Mouse (Mus musculus) limb, embryonic 12.5 days (tissue): ENCODE measurements around the gene L3mbtl1. TPM values are rescaled to one million over a fixed set of nuclear protein-coding genes. Genes with fewer than 3 reads are reported as not detected.
A peak's percentile ranks its signal among the peaks of the same experiment; 100 is the strongest.

Experiments used
- ATAC-seq: fragments of 200-750 bp; cut with Nextera tagmentation; 2 replicates; pipeline ENCODE4 v1.8.0; 2017; ENCODE audit warnings: low read depth, moderate TSS enrichment; ENCODE audit not compliant: insufficient number of reproducible peaks, insufficient read depth, low FRiP score, low TSS enrichment
- H3K27ac ChIP-seq: fragments of 300-500 bp; sonication (generic); 2 replicates; pipeline ENCODE4 v1.5.1; 2016; ENCODE audit warnings: mild to moderate bottlenecking, moderate library complexity
- H3K27me3 ChIP-seq: fragments of 300-500 bp; sonication (generic); 2 replicates; pipeline ENCODE4 v1.6.1; 2016; ENCODE audit warnings: mild to moderate bottlenecking, moderate library complexity
- H3K36me3 ChIP-seq: fragments of 300-500 bp; sonication (generic); 2 replicates; pipeline ENCODE4 v1.6.1; 2016; ENCODE audit warnings: mild to moderate bottlenecking, moderate library complexity
- H3K4me1 ChIP-seq: fragments of 300-500 bp; sonication (generic); replicated peaks from 2 replicates; pipeline ENCODE4 v1.6.1; 2016
- H3K4me2 ChIP-seq: fragments of 300-500 bp; sonication (generic); 2 replicates; pipeline ENCODE4 v1.6.1; 2016; ENCODE audit warnings: mild to moderate bottlenecking, moderate library complexity
- H3K4me3 ChIP-seq: fragments of 300-500 bp; sonication (generic); replicated peaks from 2 replicates; pipeline ENCODE4 v1.5.1; 2016; ENCODE audit warnings: mild to moderate bottlenecking
- H3K9ac ChIP-seq: fragments of 300-500 bp; sonication (generic); replicated peaks from 2 replicates; pipeline ENCODE4 v1.6.1; 2016; ENCODE audit warnings: mild to moderate bottlenecking, moderate library complexity
- H3K9me3 ChIP-seq: fragments of 300-500 bp; sonication (generic); 2 replicates; pipeline ENCODE4 v1.6.1; 2016; ENCODE audit warnings: mild to moderate bottlenecking, moderate library complexity
- WGBS: fragments of 180-500 bp; shearing (Covaris S2); methylation state at CpG from one replicate; pipeline ENCODE4 v1.1.7; 2016; 5-methylcytosine and 5-hydroxymethylcytosine counted together
- polyA plus RNA-seq: library from polyadenylated mRNA; unstranded; fragments of >200 nt; fragmentation: Nextera tagmentation; extraction: Ambion mirVana; gene quantifications from 2 replicates; pipeline ENCODE4 v1.2.1, GENCODE M21; 2016

The L3mbtl1 gene
- polyA plus RNA-seq, 1 experiment from 2014 or later, result 0.24 TPM

DNA sequence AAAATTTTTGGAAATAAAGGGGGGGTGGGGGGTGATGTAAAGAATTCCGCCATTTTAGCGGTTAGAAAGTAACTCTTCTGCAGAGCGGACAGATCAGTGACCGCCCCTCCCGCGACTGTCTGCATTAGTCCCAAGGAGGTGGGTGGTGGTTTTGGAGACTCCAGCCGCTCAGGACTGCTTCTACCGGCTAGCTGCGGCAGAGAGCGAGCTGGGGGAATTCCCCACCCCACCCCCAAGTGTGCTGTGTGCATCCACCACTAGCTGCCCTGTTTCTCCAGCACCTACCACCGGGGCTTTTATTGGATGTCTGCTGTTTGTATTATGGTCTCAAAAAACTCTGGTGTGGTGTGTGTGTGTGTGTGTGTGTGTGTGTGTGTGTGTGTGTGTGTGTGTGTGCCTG is 659 bp downstream of the L3mbtl1 start:
- 5% methylated on average over 11 of the region's 11 CpGs for WGBS

DNA sequence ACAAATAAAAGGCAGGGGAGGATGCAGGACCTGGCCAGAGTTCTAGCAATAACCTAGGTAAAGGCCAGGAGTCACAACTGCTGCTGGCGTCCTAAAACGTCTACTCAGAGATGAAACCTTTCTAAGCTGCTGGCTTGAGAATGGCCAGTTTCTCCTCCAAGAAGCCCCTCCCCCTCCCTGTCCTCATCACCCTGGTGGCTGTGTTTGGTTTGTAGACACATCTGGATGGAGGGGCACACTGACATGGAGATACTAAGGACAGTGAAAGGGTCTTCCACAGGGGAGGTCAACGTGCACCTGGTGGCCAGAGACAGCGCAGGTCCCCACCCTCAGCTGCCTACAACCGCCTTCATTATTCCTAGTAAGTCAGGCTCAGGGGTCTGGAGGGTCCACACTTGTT is 3.7 kb downstream of the L3mbtl1 start:
- Histone ChIP-seq H3K9ac (no peak overlapping the region), H3K36me3 (no peaks in the 10 kb centered on the region), H3K27me3 (peaks cover 23% of the 10 kb centered on the region), H3K4me2 (no peak overlapping the region), H3K4me3 (no peak overlapping the region), H3K4me1 (peaks cover 20% of the 10 kb centered on the region), H3K27ac (no peak overlapping the region), H3K9me3 (peaks cover 2% of the 10 kb centered on the region; the same call in 1 of the 2 replicates)
- no peak for ATAC-seq
- WGBS, result 85% methylated on average over 5 of the region's 5 CpGs

More for the DNA sequence above, 659 bp downstream of the L3mbtl1 start:
- Histone ChIP-seq H3K27ac (no peak overlapping the region), H3K9me3 (peaks cover 2% of the 10 kb centered on the region; the same call in 1 of the 2 replicates), H3K4me3 (peak overlapping the region; percentile 59), H3K27me3 (peaks cover 33% of the 10 kb centered on the region), H3K9ac (no peak overlapping the region), H3K36me3 (peaks cover 19% of the 10 kb centered on the region), H3K4me2 (peak overlapping the region; percentile 97), H3K4me1 (peaks cover 22% of the 10 kb centered on the region)
- no peak for ATAC-seq

DNA sequence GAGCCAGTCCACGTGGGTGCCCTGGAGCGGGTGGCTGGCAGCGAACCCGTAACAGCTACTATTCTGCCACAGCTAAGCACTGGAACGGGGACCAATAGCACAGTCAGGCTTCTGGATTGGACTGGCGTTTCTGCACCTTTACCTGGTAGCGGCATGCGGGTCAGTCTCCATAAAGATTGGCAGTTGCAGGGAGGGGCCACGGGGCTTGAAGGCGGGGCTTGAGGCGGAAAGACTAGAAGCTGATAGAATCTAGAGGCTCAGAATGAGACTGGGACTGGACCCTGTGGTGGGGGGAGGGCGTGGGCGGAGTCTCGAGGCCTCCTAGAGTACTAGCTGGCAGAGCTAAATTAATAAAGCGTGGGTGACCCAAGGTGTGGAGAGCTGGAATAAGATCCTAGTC is 4.5 kb downstream of the L3mbtl1 start:
- Histone ChIP-seq H3K9ac (no peak overlapping the region), H3K36me3 (no peaks in the 10 kb centered on the region), H3K4me1 (peaks cover 18% of the 10 kb centered on the region), H3K27ac (no peak overlapping the region), H3K9me3 (peaks cover 2% of the 10 kb centered on the region; the same call in 1 of the 2 replicates), H3K4me3 (peak overlapping the region; percentile 21), H3K4me2 (peak overlapping the region; percentile 50), H3K27me3 (peaks cover 23% of the 10 kb centered on the region)
- ATAC-seq, result no peak; the same call in 1 of the 2 replicates
- 42% methylated on average over 15 of the region's 15 CpGs for WGBS

DNA sequence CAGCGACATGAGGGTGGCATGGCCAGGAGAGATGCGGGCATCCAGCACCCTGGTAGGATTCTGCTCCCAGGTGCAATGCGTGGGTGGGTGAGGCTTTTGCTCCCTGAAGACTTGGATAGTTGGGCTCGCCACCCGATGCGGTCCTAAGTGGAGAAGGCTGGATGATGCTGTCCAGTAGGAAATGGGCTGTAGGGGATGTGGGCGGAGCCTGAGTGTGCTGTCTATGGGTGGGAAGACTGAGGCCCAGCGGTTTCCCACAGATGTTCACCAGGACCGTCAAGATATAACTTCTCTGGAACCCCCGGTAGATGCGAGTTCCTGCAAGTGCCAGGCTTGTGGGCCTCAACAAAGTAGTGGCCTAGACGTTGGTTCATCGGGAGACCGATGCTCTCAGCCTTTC is 4.9 kb downstream of the L3mbtl1 start:
- Histone ChIP-seq H3K27ac (no peak overlapping the region), H3K4me1 (peaks cover 13% of the 10 kb centered on the region), H3K27me3 (peaks cover 22% of the 10 kb centered on the region), H3K9ac (no peak overlapping the region), H3K36me3 (no peaks in the 10 kb centered on the region), H3K4me3 (peak overlapping the region; percentile 21), H3K9me3 (peaks cover 2% of the 10 kb centered on the region; the same call in 1 of the 2 replicates), H3K4me2 (peak overlapping the region; percentile 50)
- 57% methylated on average over 14 of the region's 14 CpGs for WGBS
- no peak for ATAC-seq

DNA sequence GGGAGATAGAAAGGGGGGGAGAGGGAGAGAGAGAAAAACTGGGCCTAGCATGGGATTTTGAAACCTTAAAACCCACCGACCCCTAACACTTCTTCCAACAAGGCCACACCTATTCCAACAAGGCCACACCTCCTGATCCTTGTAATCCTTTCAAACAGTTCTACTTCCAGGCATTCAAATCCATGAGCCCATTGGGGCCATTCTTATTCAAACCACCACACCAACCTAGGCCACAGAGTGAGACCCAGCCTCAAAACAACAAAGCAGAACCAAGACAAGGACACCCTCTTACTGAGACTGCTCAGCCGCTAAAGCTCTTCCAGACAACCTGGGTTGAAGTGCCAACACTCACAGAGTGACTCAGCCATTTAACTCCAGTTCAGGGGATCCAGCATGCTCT is 7.5 kb downstream of the L3mbtl1 start:
- H3K9me3 ChIP-seq, result no peaks in the 10 kb centered on the region
- 0 out of 2 replicates have a peak, but pooled peaks cover 5% of the 10 kb centered on the region for H3K4me1 ChIP-seq
- no peak for ATAC-seq
- H3K27me3 ChIP-seq, result 0 out of 2 replicates have a peak, but pooled peaks cover 7% of the 10 kb centered on the region
- H3K36me3 ChIP-seq, result no peaks in the 10 kb centered on the region
- WGBS, result 87% methylated on average over 2 of the region's 2 CpGs
- H3K9ac ChIP-seq, result no peak overlapping the region
- H3K27ac ChIP-seq, result no peak overlapping the region
- H3K4me2 ChIP-seq, result no peak overlapping the region
- H3K4me3 ChIP-seq, result no peak overlapping the region

DNA sequence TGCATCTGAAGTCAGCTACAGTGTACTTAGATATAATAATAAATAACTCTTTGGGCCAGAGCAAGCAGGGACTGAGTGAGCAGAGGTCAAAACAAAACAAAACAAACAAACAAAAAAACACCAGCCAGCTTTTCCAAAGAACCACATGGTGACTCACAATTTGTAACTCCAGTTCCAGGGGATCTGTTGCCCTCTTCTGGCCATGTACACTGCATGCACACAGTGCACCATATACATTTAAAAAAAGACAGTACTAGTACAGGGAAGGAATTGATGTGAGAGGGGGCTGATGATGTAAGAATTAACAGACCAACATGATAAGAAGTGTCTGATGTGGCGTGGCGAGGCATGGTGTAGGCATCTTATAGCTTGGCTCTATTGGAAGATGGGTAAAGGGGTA is 13.6 kb downstream of the L3mbtl1 start:
- 88% methylated on average over 2 of the region's 2 CpGs for WGBS
- Histone ChIP-seq H3K9ac (no peak overlapping the region), H3K27me3 (no peaks in the 10 kb centered on the region), H3K4me3 (no peak overlapping the region), H3K9me3 (no peaks in the 10 kb centered on the region), H3K27ac (no peak overlapping the region), H3K36me3 (no peaks in the 10 kb centered on the region), H3K4me2 (no peak overlapping the region), H3K4me1 (no peaks in the 10 kb centered on the region)
- ATAC-seq, result no peak

DNA sequence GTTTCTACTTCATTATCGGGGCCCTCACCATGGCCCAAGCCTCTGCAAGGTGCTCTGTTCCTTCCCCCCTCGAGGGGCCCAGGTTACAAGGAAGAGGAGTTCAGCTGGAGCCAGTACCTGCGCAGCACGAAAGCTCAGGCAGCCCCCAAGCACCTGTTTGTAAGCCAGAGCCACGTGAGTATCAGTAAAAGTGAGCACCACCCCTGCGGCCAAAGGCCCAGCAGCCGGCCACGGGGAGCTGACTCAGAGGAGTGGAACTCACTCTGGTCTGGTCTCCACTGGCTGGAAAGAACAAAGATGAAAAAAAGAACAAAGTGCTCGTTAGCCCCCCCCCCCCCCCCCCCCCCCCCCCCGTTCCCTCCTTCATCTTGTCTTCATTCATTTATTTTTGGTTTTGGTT is 18.0 kb downstream of the L3mbtl1 start:
- Histone ChIP-seq H3K36me3 (no peaks in the 10 kb centered on the region), H3K9me3 (no peaks in the 10 kb centered on the region), H3K4me1 (no peaks in the 10 kb centered on the region), H3K4me2 (no peak overlapping the region), H3K27me3 (no peaks in the 10 kb centered on the region), H3K4me3 (no peak overlapping the region), H3K27ac (no peak overlapping the region), H3K9ac (no peak overlapping the region)
- no peak for ATAC-seq
- WGBS, result 63% methylated on average over 9 of the region's 10 CpGs

DNA sequence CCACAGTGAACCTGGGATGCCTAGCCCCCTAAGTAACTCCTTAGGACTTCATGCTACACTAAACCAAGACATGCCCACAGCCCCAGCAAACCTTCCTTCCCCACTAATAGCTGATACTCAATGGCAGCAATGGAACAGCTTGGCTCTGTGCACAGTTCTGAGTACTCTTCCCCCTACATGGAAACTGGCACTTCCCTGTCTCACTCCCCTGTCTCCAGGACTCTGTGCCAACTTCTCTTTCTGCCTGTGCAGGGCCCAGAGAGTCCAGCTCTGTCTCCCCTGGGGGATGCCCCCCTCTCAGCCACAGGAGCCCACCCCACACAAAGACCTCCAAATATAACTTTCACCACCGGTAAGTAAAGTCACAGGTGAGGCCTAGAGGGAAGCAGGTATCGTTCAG is 23.5 kb downstream of the L3mbtl1 start:
- no peak overlapping the region for H3K9ac ChIP-seq
- H3K4me1 ChIP-seq, result no peaks in the 10 kb centered on the region
- no peak overlapping the region for H3K4me3 ChIP-seq
- H3K27me3 ChIP-seq, result 0 out of 2 replicates have a peak, but pooled peaks cover 5% of the 10 kb centered on the region
- no peaks in the 10 kb centered on the region for H3K36me3 ChIP-seq
- no peaks in the 10 kb centered on the region for H3K9me3 ChIP-seq
- 81% methylated on average over 2 of the region's 2 CpGs for WGBS
- no peak overlapping the region for H3K27ac ChIP-seq
- no peak overlapping the region for H3K4me2 ChIP-seq
- ATAC-seq, result no peak

DNA sequence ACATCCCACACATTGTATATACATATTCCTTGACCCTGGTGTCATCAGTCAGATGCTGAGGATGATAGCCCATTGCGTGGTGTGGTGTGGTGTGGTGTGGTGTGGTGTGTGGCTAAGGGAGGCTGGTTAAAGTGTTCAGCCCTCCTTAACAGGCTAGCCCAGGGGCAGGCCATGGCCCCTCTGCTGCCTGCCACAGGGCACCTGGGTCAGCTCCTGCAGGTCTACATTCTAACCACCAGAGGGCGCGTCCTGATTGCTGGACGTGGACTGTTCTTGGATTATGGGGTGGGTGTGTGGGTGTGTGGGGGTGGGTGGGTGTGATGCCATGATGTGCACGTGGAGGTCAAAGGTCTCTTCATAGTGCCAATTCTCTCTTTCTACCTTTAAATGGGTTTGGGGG is 25.1 kb downstream of the L3mbtl1 start:
- 5% methylated on average over 5 of the region's 5 CpGs for WGBS
- Histone ChIP-seq H3K4me2 (no peak overlapping the region), H3K36me3 (no peaks in the 10 kb centered on the region), H3K27me3 (0 out of 2 replicates have a peak, but pooled peaks cover 5% of the 10 kb centered on the region), H3K4me1 (no peaks in the 10 kb centered on the region), H3K9me3 (no peaks in the 10 kb centered on the region), H3K27ac (no peak overlapping the region), H3K9ac (no peak overlapping the region), H3K4me3 (no peak overlapping the region)
- ATAC-seq, result no peak

DNA sequence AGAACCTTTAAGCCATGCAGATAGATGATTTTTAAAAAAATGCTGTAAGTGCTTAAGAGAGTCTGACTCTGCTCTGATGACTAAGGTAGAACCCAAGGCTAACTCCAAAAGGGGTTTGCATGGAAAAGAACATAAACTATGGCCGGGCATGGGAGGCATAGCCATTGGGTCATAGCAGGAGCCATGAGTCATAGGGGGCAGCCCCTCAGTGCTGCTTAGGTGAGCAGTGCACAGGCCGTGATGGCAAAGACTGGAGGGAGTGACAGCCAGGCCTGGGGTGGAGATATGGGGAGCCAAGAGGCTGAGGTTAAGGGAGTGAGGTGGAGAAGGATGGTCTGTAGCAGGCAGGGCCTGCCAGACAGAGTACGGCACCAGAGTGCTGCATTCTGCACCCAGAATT is 25.8 kb downstream of the L3mbtl1 start:
- Histone ChIP-seq H3K4me2 (no peak overlapping the region), H3K27ac (no peak overlapping the region), H3K4me1 (no peaks in the 10 kb centered on the region; the same call in 1 of the 2 replicates), H3K4me3 (no peak overlapping the region), H3K9me3 (no peaks in the 10 kb centered on the region), H3K36me3 (no peaks in the 10 kb centered on the region), H3K9ac (no peak overlapping the region), H3K27me3 (0 out of 2 replicates have a peak, but pooled peaks cover 5% of the 10 kb centered on the region)
- 82% methylated on average over 3 of the region's 3 CpGs for WGBS
- no peak for ATAC-seq

DNA sequence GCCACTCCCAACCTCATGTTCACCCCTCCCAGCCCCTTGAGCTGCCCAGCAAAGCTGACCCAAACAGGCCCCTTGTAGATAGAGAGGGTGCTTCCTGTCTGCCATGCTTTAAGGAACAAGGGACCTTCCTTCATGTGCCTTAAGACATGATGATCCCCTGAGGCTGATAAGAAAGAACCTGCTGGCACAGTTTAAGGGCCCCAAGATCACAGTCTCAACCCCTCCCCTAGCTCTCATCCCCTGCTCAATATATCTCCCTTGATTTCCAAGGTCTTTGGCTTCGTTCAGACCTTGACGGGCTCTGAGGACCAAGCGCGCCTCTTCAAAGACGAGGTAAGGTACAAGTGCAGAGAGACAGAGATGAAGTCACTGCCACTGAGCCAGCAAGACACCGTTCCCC is 27.6 kb downstream of the L3mbtl1 start:
- no peak for ATAC-seq
- Histone ChIP-seq H3K36me3 (no peaks in the 10 kb centered on the region), H3K27me3 (0 out of 2 replicates have a peak, but pooled peaks cover 5% of the 10 kb centered on the region), H3K4me2 (no peak overlapping the region), H3K9me3 (no peaks in the 10 kb centered on the region), H3K9ac (no peak overlapping the region), H3K4me1 (no peaks in the 10 kb centered on the region; the same call in 1 of the 2 replicates), H3K4me3 (no peak overlapping the region), H3K27ac (no peak overlapping the region)
- WGBS, result 83% methylated on average over 6 of the region's 6 CpGs

DNA sequence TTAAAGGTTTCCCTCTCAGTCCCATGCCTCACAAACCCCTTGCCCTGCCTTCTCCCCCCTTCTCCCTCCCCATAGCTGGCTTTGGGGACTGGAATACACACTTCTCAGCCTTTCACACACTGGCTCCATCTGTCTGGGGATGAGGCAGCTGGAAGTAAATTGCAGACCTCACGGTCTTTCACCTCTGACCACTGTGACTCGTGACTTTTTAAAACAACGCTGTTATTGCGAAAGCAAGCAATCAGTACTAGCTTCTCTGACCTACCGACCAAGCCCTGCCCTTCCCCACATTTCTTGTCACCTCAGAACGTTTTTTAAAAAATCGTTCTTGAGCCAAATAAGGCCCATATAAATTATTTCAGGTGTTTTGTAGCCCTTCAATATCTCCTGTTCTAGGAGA is 29.5 kb downstream of the L3mbtl1 start:
- H3K9ac ChIP-seq, result no peak overlapping the region
- no peaks in the 10 kb centered on the region for H3K36me3 ChIP-seq
- H3K27ac ChIP-seq, result no peak overlapping the region
- ATAC-seq, result no peak
- H3K4me3 ChIP-seq, result no peak overlapping the region
- no peaks in the 10 kb centered on the region for H3K9me3 ChIP-seq
- no peak overlapping the region for H3K4me2 ChIP-seq
- 0 out of 2 replicates have a peak, but pooled peaks cover 5% of the 10 kb centered on the region for H3K27me3 ChIP-seq
- H3K4me1 ChIP-seq, result no peaks in the 10 kb centered on the region; the same call in 1 of the 2 replicates
- WGBS, result 56% methylated on average over 7 of the region's 7 CpGs
